Mouse (Mus musculus): Measurements from ENCODE around the gene Npr2.

DNA sequence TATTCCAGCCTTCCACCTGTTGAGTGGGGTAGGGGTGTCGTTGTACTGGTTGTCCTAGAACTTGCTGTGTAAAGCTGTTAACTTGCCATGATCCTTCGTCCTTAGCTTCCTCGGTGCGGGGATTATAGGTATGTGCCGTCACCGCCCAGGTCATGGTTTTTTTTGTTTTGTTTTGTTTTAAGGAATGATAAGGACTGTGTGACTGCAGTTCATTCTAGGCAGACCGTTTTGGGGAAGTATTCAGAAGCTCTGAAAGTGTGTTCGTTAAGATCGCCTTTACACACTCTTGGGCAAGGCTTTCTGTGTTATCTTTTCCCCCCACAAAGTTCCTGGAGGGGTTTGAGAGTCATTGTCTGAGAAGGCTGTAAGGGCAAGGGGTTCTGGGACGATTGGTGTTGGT, 19.2 kb upstream of the Npr2 start:
- TF ChIP-seq POLR2A (IDR thresholded peaks at IDR 0.05; ENCODE audit: insufficient read depth, low read depth, low read length) (no peak), CTCF (IDR thresholded peaks at IDR 0.05) (no peak), EP300 (IDR thresholded peaks at IDR 0.05; ENCODE audit: insufficient read depth, low read depth, low read length) (no peak)
